Mouse (Mus musculus) embryo, embryonic 11 days (tissue): ENCODE measurements around the gene Gm2115.

ENCODE experiments used
- DNase-seq: peaks from one replicate; pipeline ENCODE4 v3.0.0-alpha.2; 2015

Gene Gm2115

GRCm38 (mm10) chr7:84528796-84529533 is at the start of gene Gm2115:
Gm2115 (plus strand) TSS chr7:84528954.
- peak; percentile 80 for DNase-seq

- no peak for DNase-seq
These were observed 45.0 kb upstream of the Gm2115 start for GRCm38 (mm10) chr7:84483447-84484407.

- DNase-seq, result no peak
These were observed 42.3 kb upstream of the Gm2115 start for GRCm38 (mm10) chr7:84486485-84486884.

- no peak for DNase-seq
These were observed 25.6 kb upstream of the Gm2115 start for GRCm38 (mm10) chr7:84503163-84503562.

GRCm38 (mm10) chr7:84518533-84519198 is 10.1 kb upstream of the Gm2115 start:
- DNase-seq, result no peak

- DNase-seq, result no peak
These were observed 7.4 kb upstream of the Gm2115 start for GRCm38 (mm10) chr7:84521329-84521728.

GRCm38 (mm10) chr7:84522426-84522825 is 6.3 kb upstream of the Gm2115 start:
- DNase-seq, result no peak

GRCm38 (mm10) chr7:84526171-84526570 is 2.6 kb upstream of the Gm2115 start:
- no peak for DNase-seq

GRCm38 (mm10) chr7:84532795-84533194 is 4.0 kb downstream of the Gm2115 start:
- DNase-seq, result no peak

- DNase-seq, result no peak
These were observed 5.9 kb downstream of the Gm2115 start for GRCm38 (mm10) chr7:84534632-84535031.

- no peak for DNase-seq
These were observed 16.2 kb downstream of the Gm2115 start for GRCm38 (mm10) chr7:84544946-84545345.

GRCm38 (mm10) chr7:84546667-84547066 is 17.9 kb downstream of the Gm2115 start:
- no peak for DNase-seq

GRCm38 (mm10) chr7:84551472-84551871 is 22.7 kb downstream of the Gm2115 start:
- DNase-seq, result no peak

GRCm38 (mm10) chr7:84555294-84555693 is 26.5 kb downstream of the Gm2115 start:
- DNase-seq, result no peak

- DNase-seq, result peak; percentile 30
These were observed 28.6 kb downstream of the Gm2115 start for GRCm38 (mm10) chr7:84557332-84557731.

- no peak for DNase-seq
These were observed 31.7 kb downstream of the Gm2115 start for GRCm38 (mm10) chr7:84560500-84560899.

- no peak for DNase-seq
These were observed 35.5 kb downstream of the Gm2115 start for GRCm38 (mm10) chr7:84564236-84564635.

- DNase-seq, result no peak
These were observed 37.4 kb downstream of the Gm2115 start for GRCm38 (mm10) chr7:84566200-84566599.

GRCm38 (mm10) chr7:84577034-84577433 is 48.3 kb downstream of the Gm2115 start:
- no peak for DNase-seq

GRCm38 (mm10) chr7:84578841-84579240 is 50.1 kb downstream of the Gm2115 start:
- DNase-seq, result no peak

- DNase-seq, result no peak
These were observed 51.0 kb downstream of the Gm2115 start for GRCm38 (mm10) chr7:84579769-84580168.

- no peak for DNase-seq
These were observed 56.3 kb downstream of the Gm2115 start for GRCm38 (mm10) chr7:84585086-84585485.
